Mouse (Mus musculus): ENCODE data around the gene Acyp2. TPM values are rescaled to one million over a fixed set of nuclear protein-coding genes. Genes with fewer than 3 reads are reported as not detected.

The Acyp2 gene
- total RNA-seq, 2 experiments from 2014 or later, result 1.0 to 4.9 TPM

Other genes starting within 250 kb of the Acyp2 start
- not detected in 2 replicates for gene 4930505A04Rik, start 177.8 kb downstream of the Acyp2 start, total RNA-seq (2014; fragmentation: Nextera tagmentation)
- gene 4930505A04Rik, start 177.8 kb downstream of the Acyp2 start, total RNA-seq (2017), result not detected in 2 replicates
- gene Psme4, start 122.1 kb upstream of the Acyp2 start, total RNA-seq (2014; fragmentation: Nextera tagmentation), result 43.9 and 53.4 TPM in 2 replicates
- 52.4 and 54.8 TPM in 2 replicates for gene Psme4, start 122.1 kb upstream of the Acyp2 start, total RNA-seq (2017)
- not detected in 2 replicates for gene Gpr75, start 235.8 kb upstream of the Acyp2 start, total RNA-seq (2014; fragmentation: Nextera tagmentation)
- gene Gpr75, start 235.8 kb upstream of the Acyp2 start, total RNA-seq (2017), result not detected in 2 replicates
- 6.9 and 9.6 TPM in 2 replicates for gene Asb3, start 235.8 kb upstream of the Acyp2 start, total RNA-seq (2014; fragmentation: Nextera tagmentation)
- gene Asb3, start 235.8 kb upstream of the Acyp2 start, total RNA-seq (2017), result 15.0 and 19.9 TPM in 2 replicates